Mouse (Mus musculus) limb, embryonic 11.5 days (tissue): ENCODE measurements around the gene Ptprj. TPM values are rescaled to one million over a fixed set of nuclear protein-coding genes. Genes with fewer than 3 reads are reported as not detected.
"Not testable (repeated sequence)": the region's sequence is repeated elsewhere in the genome, so short reads cannot be mapped to it uniquely, and the experiment has no call there.

Experiments
- ATAC-seq: fragments of 200-750 bp; cut with Nextera tagmentation; 2 replicates; pipeline ENCODE4 v1.8.0; 2017; ENCODE audit warnings: low read depth; ENCODE audit not compliant: insufficient number of reproducible peaks, low FRiP score, low TSS enrichment
- DNase-seq: peaks from one replicate; pipeline ENCODE4 v3.0.0-alpha.2; 2015; ENCODE audit warnings: low spot score
- H3K27ac ChIP-seq: fragments of 300-500 bp; sonication (generic); replicated peaks from 2 replicates; pipeline ENCODE4 v1.5.1; 2014; ENCODE audit warnings: low read depth, mild to moderate bottlenecking, low read length
- H3K27me3 ChIP-seq: fragments of 300-500 bp; sonication (generic); 2 replicates; pipeline ENCODE4 v1.6.1; 2014; ENCODE audit warnings: mild to moderate bottlenecking, low read length, mixed read lengths; ENCODE audit not compliant: control insufficient read depth, insufficient read depth
- H3K36me3 ChIP-seq: fragments of 300-500 bp; sonication (generic); 2 replicates; pipeline ENCODE4 v1.6.1; 2014; ENCODE audit warnings: mild to moderate bottlenecking, low read length, moderate library complexity, mixed read lengths; ENCODE audit not compliant: control insufficient read depth, insufficient read depth
- H3K4me1 ChIP-seq: fragments of 300-500 bp; sonication (generic); 2 replicates; pipeline ENCODE4 v1.6.1; 2014; ENCODE audit warnings: low read length, mixed read lengths; ENCODE audit not compliant: control insufficient read depth, insufficient read depth
- H3K4me2 ChIP-seq: fragments of 300-500 bp; sonication (generic); 2 replicates; pipeline ENCODE4 v1.6.1; 2014; ENCODE audit warnings: low read depth, mild to moderate bottlenecking, moderate library complexity; ENCODE audit not compliant: severe bottlenecking
- H3K4me3 ChIP-seq: fragments of 300-500 bp; sonication (generic); 2 replicates; pipeline ENCODE4 v1.5.1; 2014; ENCODE audit warnings: low read depth, low read length
- H3K9ac ChIP-seq: fragments of 300-500 bp; sonication (generic); 2 replicates; pipeline ENCODE4 v1.6.1; 2014; ENCODE audit warnings: mild to moderate bottlenecking, low read length
- H3K9me3 ChIP-seq: fragments of 300-500 bp; sonication (generic); 2 replicates; pipeline ENCODE4 v1.6.1; 2016; ENCODE audit warnings: low read length; ENCODE audit not compliant: control insufficient read depth
- WGBS: fragments of 180-500 bp; shearing (Covaris S2); extraction: QIAGEN DNeasy Blood & Tissue Kit; methylation state at CpG from one replicate; pipeline ENCODE4 v1.1.7; 2014; 5-methylcytosine and 5-hydroxymethylcytosine counted together
- polyA plus RNA-seq: library from polyadenylated mRNA; unstranded; fragments of >200 nt; fragmentation: Nextera tagmentation; extraction: Ambion mirVana; gene quantifications from 2 replicates; pipeline ENCODE4 v1.2.1, GENCODE M21; 2014

Gene Ptprj
- polyA plus RNA-seq, 1 experiment from 2014 or later, result 1.4 TPM

DNA sequence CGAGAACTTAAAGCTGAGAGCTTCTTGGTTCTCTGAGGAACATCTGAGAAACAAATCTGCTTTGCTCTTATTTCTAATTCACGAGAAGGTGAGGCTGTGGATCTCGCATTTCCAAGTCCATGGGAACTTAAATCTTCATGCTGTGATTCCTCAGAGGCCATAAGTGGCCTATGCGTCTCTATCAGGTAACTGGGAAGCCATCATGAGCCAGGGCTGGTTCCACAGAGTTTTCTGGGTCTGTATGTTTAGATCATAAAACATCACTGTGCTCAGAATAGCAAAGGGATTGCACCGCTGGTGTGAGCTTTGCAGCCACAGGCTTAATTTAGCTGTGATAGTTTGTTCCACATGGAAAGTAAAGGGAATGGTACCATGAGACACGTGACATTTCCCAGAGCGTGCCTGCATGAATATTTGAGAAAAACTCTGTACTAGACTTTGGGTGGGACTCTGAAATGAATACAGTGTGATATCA is 181.8 kb downstream of the Ptprj start, which contains the start of gene Olfr1274-ps:
Gene Olfr1274-ps (plus strand): TSS at position 51 of the 475 bp plus-strand sequence.
- not testable (repeated sequence) for H3K4me3 ChIP-seq, H3K4me1 ChIP-seq, H3K27ac ChIP-seq, DNase-seq, H3K36me3 ChIP-seq, H3K27me3 ChIP-seq, H3K9ac ChIP-seq, ATAC-seq, H3K4me2 ChIP-seq, H3K9me3 ChIP-seq
- WGBS, result 78% methylated on average over 5 of the region's 7 CpGs

Other genes with a start within 250 kb of the Ptprj start
- not detected in 2 replicates for gene Olfr1274-ps, start 182.0 kb downstream of the Ptprj start, polyA plus RNA-seq
- 66.2 and 74.0 TPM in 2 replicates for gene Nup160, start 96.6 kb upstream of the Ptprj start, polyA plus RNA-seq
- 102 and 117 TPM in 2 replicates for gene Fnbp4, start 164.7 kb upstream of the Ptprj start, polyA plus RNA-seq
- gene Agbl2, start 202.1 kb upstream of the Ptprj start, polyA plus RNA-seq, result 0.40 and 0.51 TPM in 2 replicates